8 mouse cellular contexts compared by ENCODE assay signal in genomic region chr11:90638312-90638830, GRCm38 (mm10). TPM values are rescaled to one million over a fixed set of nuclear protein-coding genes. Genes with fewer than 3 reads are reported as not detected.
DNase-seq lines count a peak whose midpoint lies in the region; ATAC-seq lines count a peak whose summit lies in the region.

No protein-coding gene starts in this region.

- peaks cover 16% of the 10 kb centered on the region for H3K36me3 ChIP-seq in embryonic facial prominence, embryonic 12.5 days
- H3K36me3 ChIP-seq in hindbrain, embryonic 10.5 days, result peaks cover 26% of the 10 kb centered on the region
- H3K36me3 ChIP-seq in limb, embryonic 11.5 days (ENCODE audit: control insufficient read depth, insufficient read depth, low read length), result peaks cover 2% of the 10 kb centered on the region; the same call in 1 of the 2 replicates
- H3K36me3 ChIP-seq in midbrain, embryonic 14.5 days (ENCODE audit: control insufficient read depth, insufficient read depth, low read length), result peaks cover 13% of the 10 kb centered on the region

- ATAC-seq in embryonic facial prominence, embryonic 12.5 days (ENCODE audit: insufficient number of reproducible peaks, insufficient read depth, low FRiP score, low TSS enrichment), result peak; percentile 24; the same call in 1 of the 2 replicates
- ATAC-seq in limb, embryonic 11.5 days (ENCODE audit: insufficient number of reproducible peaks, low FRiP score, low TSS enrichment, low read depth), result no peak
- no peak; the same call in 1 of the 2 replicates for ATAC-seq in midbrain, embryonic 14.5 days (ENCODE audit: low FRiP score, low TSS enrichment)

- H3K4me1 ChIP-seq in embryonic facial prominence, embryonic 12.5 days, result peaks cover 18% of the 10 kb centered on the region
- H3K4me1 ChIP-seq in hindbrain, embryonic 10.5 days (replicated peaks), result peaks cover 26% of the 10 kb centered on the region
- H3K4me1 ChIP-seq in limb, embryonic 11.5 days (ENCODE audit: control insufficient read depth, insufficient read depth, low read length), result no peaks in the 10 kb centered on the region
- peaks cover 23% of the 10 kb centered on the region for H3K4me1 ChIP-seq in midbrain, embryonic 14.5 days (ENCODE audit: control insufficient read depth, insufficient read depth, low read length)

- no peaks in the 10 kb centered on the region for H3K27me3 ChIP-seq in embryonic facial prominence, embryonic 12.5 days
- no peaks in the 10 kb centered on the region for H3K27me3 ChIP-seq in hindbrain, embryonic 10.5 days (ENCODE audit: insufficient read depth, poor library complexity, severe bottlenecking)
- no peaks in the 10 kb centered on the region for H3K27me3 ChIP-seq in limb, embryonic 11.5 days (ENCODE audit: control insufficient read depth, insufficient read depth, low read length)
- H3K27me3 ChIP-seq in midbrain, embryonic 14.5 days (ENCODE audit: control insufficient read depth, insufficient read depth, low read length), result no peaks in the 10 kb centered on the region

- DNase-seq in retina, adult 2 months (ENCODE audit: low read depth, low spot score), result peak; percentile 4
- no peak for DNase-seq in retina, postnatal 1 day
- DNase-seq in adrenal gland, adult 18-20 months (ENCODE audit: low spot score in 2 of 2), result peak; percentile 48 to 61
- DNase-seq in hindbrain, embryonic 10.5 days (ENCODE audit: low spot score), result no peak
- peak; percentile 73 for DNase-seq in limb, embryonic 11.5 days (ENCODE audit: low spot score)
- DNase-seq in midbrain, embryonic 14.5 days, result peak; percentile 66
- DNase-seq in thymus, postnatal 4 days, result no peak

- H3K4me3 ChIP-seq in embryonic facial prominence, embryonic 12.5 days, result peak overlapping the region; percentile 95
- H3K4me3 ChIP-seq in hindbrain, embryonic 10.5 days, result peak overlapping the region; percentile 99
- H3K4me3 ChIP-seq in limb, embryonic 11.5 days (ENCODE audit: low read depth, low read length), result peak overlapping the region; percentile 97
- peak overlapping the region; percentile 99 for H3K4me3 ChIP-seq in midbrain, embryonic 14.5 days (replicated peaks; ENCODE audit: low read depth, low read length)

- peak overlapping the region; percentile 95 for H3K27ac ChIP-seq in embryonic facial prominence, embryonic 12.5 days
- peak overlapping the region; percentile 98 for H3K27ac ChIP-seq in hindbrain, embryonic 10.5 days
- peak overlapping the region; percentile 88 for H3K27ac ChIP-seq in limb, embryonic 11.5 days (replicated peaks; ENCODE audit: low read depth, low read length)
- peak overlapping the region; percentile 96 for H3K27ac ChIP-seq in midbrain, embryonic 14.5 days (replicated peaks; ENCODE audit: low read depth, low read length)

- no peaks in the 10 kb centered on the region for H3K9me3 ChIP-seq in embryonic facial prominence, embryonic 12.5 days
- H3K9me3 ChIP-seq in hindbrain, embryonic 10.5 days, result no peaks in the 10 kb centered on the region
- H3K9me3 ChIP-seq in limb, embryonic 11.5 days (ENCODE audit: control insufficient read depth, low read length), result no peaks in the 10 kb centered on the region
- no peaks in the 10 kb centered on the region for H3K9me3 ChIP-seq in midbrain, embryonic 14.5 days (ENCODE audit: control insufficient read depth, low read length)

- WGBS in embryonic facial prominence, embryonic 12.5 days, result under 1% methylated on average over 54 of the region's 54 CpGs
- WGBS in hindbrain, embryonic 10.5 days, result under 1% methylated on average over 53 of the region's 54 CpGs
- WGBS in limb, embryonic 11.5 days, result under 1% methylated on average over 53 of the region's 54 CpGs
- WGBS in midbrain, embryonic 14.5 days, result under 1% methylated on average over 51 of the region's 54 CpGs

- peak overlapping the region; percentile 62 for H3K4me2 ChIP-seq in embryonic facial prominence, embryonic 12.5 days (replicated peaks)
- peak overlapping the region; percentile 67 for H3K4me2 ChIP-seq in limb, embryonic 11.5 days (ENCODE audit: low read depth, severe bottlenecking)
- peak overlapping the region; percentile 73 for H3K4me2 ChIP-seq in midbrain, embryonic 14.5 days (ENCODE audit: low read length)

- H3K9ac ChIP-seq in embryonic facial prominence, embryonic 12.5 days, result peak overlapping the region; percentile 94
- peak overlapping the region; percentile 96 for H3K9ac ChIP-seq in limb, embryonic 11.5 days (ENCODE audit: low read length)
- H3K9ac ChIP-seq in midbrain, embryonic 14.5 days (replicated peaks; ENCODE audit: low read length), result peak overlapping the region; percentile 99

RNA-seq across cellular contexts. Expression of gene Cox11, which starts 0.4 kb away (rescaled TPM):
- 10 to 100 TPM; 16.2 to 19.6 TPM for total RNA-seq in adrenal gland, adult 18-20 months (2021)
- polyA plus RNA-seq in embryonic facial prominence, embryonic 12.5 days (2016; fragmentation: Nextera tagmentation; extraction: Ambion mirVana), result 46.5 and 47.9 TPM in 2 replicates
- 31.9 and 32.4 TPM in 2 replicates for polyA plus RNA-seq in hindbrain, embryonic 10.5 days (2016; fragmentation: Nextera tagmentation; extraction: Ambion mirVana)
- 27.9 and 30.7 TPM in 2 replicates for polyA plus RNA-seq in limb, embryonic 11.5 days (2014; fragmentation: Nextera tagmentation; extraction: Ambion mirVana)
- polyA plus RNA-seq in midbrain, embryonic 14.5 days (2014; fragmentation: Nextera tagmentation; extraction: Ambion mirVana), result 27.8 and 37.9 TPM in 2 replicates

RNA-seq across cellular contexts. Expression of gene Stxbp4, which starts 0.5 kb away (rescaled TPM):
- 1 to 10 TPM; 7.3 TPM for total RNA-seq in adrenal gland, adult 18-20 months (2021)
- 39.7 and 41.0 TPM in 2 replicates for polyA plus RNA-seq in embryonic facial prominence, embryonic 12.5 days (2016; fragmentation: Nextera tagmentation; extraction: Ambion mirVana)
- 33.8 and 36.1 TPM in 2 replicates for polyA plus RNA-seq in hindbrain, embryonic 10.5 days (2016; fragmentation: Nextera tagmentation; extraction: Ambion mirVana)
- 44.1 and 46.2 TPM in 2 replicates for polyA plus RNA-seq in limb, embryonic 11.5 days (2014; fragmentation: Nextera tagmentation; extraction: Ambion mirVana)
- polyA plus RNA-seq in midbrain, embryonic 14.5 days (2014; fragmentation: Nextera tagmentation; extraction: Ambion mirVana), result 13.7 and 22.0 TPM in 2 replicates

RNA-seq across cellular contexts. Expression of gene Tom1l1, which starts 49.8 kb away (rescaled TPM):
- 10 to 100 TPM; 24.4 to 52.0 TPM for total RNA-seq in adrenal gland, adult 18-20 months (2021)
- polyA plus RNA-seq in embryonic facial prominence, embryonic 12.5 days (2016; fragmentation: Nextera tagmentation; extraction: Ambion mirVana), result 19.2 and 24.2 TPM in 2 replicates
- 15.6 and 21.8 TPM in 2 replicates for polyA plus RNA-seq in hindbrain, embryonic 10.5 days (2016; fragmentation: Nextera tagmentation; extraction: Ambion mirVana)
- 13.2 and 14.3 TPM in 2 replicates for polyA plus RNA-seq in limb, embryonic 11.5 days (2014; fragmentation: Nextera tagmentation; extraction: Ambion mirVana)
- 13.5 and 16.9 TPM in 2 replicates for polyA plus RNA-seq in midbrain, embryonic 14.5 days (2014; fragmentation: Nextera tagmentation; extraction: Ambion mirVana)

Comparison
In these comparisons a context has a peak if more than half of its experiments do, and no peak if none do; other contexts are left out.
1. DNase-seq: peak in retina, adult 2 months (single experiment), adrenal gland, adult 18-20 months (2 of 2), limb, embryonic 11.5 days (single experiment) and midbrain, embryonic 14.5 days (single experiment); none in retina, postnatal 1 day (single experiment), hindbrain, embryonic 10.5 days (single experiment) and thymus, postnatal 4 days (single experiment).
2. Peak in every context shown above with its lines, with median percentiles within 50 percentile points of each other: H3K27ac ChIP-seq, H3K4me2 ChIP-seq, H3K4me3 ChIP-seq and H3K9ac ChIP-seq.